Mouse (Mus musculus) heart, adult 2 months (tissue): ENCODE measurements around the gene Ptpru.

Source experiments
- CTCF ChIP-seq: fragments of 200-600 bp; IDR thresholded peaks from 2 replicates; pipeline ENCODE4 v1.8.1; 2022; ENCODE audit warnings: antibody characterized with exemption, mild to moderate bottlenecking, moderate library complexity
- POLR2A ChIP-seq: fragments of 200-500 bp; IDR thresholded peaks from 2 replicates; pipeline ENCODE4 v1.6.1; 2011; ENCODE audit warnings: mild to moderate bottlenecking, low read depth, low read length, control low read depth; ENCODE audit not compliant: insufficient read depth

DNA sequence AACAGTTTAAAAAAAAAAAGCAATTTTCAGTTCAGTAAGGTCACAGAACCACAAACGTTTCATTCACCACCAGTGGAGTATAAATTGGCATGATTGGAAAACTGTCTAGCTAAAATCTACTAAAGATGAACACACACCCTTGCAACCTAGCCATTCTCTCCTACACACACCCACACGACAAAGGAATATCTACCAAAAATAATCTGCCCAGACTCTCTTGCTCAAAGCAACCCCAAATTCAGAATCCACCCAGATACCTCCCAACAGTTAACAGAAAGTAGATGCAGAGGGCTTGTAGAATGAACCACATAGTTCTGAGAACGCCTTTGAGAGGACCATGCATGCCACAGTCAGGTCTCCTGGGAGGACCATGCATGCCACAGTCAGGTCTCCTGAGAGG, 32.8 kb downstream of the Ptpru start:
- no peak for TF ChIP-seq CTCF
- TF ChIP-seq POLR2A = no peak
